Mouse (Mus musculus) limb, embryonic 11.5 days (tissue): ENCODE data around the gene Slc35f5. TPM values are rescaled to one million over a fixed set of nuclear protein-coding genes. Genes with fewer than 3 reads are reported as not detected.

Experiments
- ATAC-seq: fragments of 200-750 bp; cut with Nextera tagmentation; 2 replicates; pipeline ENCODE4 v1.8.0; 2017; ENCODE audit warnings: low read depth; ENCODE audit not compliant: insufficient number of reproducible peaks, low FRiP score, low TSS enrichment
- DNase-seq: peaks from one replicate; pipeline ENCODE4 v3.0.0-alpha.2; 2015; ENCODE audit warnings: low spot score
- H3K27ac ChIP-seq: fragments of 300-500 bp; sonication (generic); replicated peaks from 2 replicates; pipeline ENCODE4 v1.5.1; 2014; ENCODE audit warnings: low read depth, mild to moderate bottlenecking, low read length
- H3K27me3 ChIP-seq: fragments of 300-500 bp; sonication (generic); 2 replicates; pipeline ENCODE4 v1.6.1; 2014; ENCODE audit warnings: mild to moderate bottlenecking, low read length, mixed read lengths; ENCODE audit not compliant: control insufficient read depth, insufficient read depth
- H3K36me3 ChIP-seq: fragments of 300-500 bp; sonication (generic); 2 replicates; pipeline ENCODE4 v1.6.1; 2014; ENCODE audit warnings: mild to moderate bottlenecking, low read length, moderate library complexity, mixed read lengths; ENCODE audit not compliant: control insufficient read depth, insufficient read depth
- H3K4me1 ChIP-seq: fragments of 300-500 bp; sonication (generic); 2 replicates; pipeline ENCODE4 v1.6.1; 2014; ENCODE audit warnings: low read length, mixed read lengths; ENCODE audit not compliant: control insufficient read depth, insufficient read depth
- H3K4me2 ChIP-seq: fragments of 300-500 bp; sonication (generic); 2 replicates; pipeline ENCODE4 v1.6.1; 2014; ENCODE audit warnings: low read depth, mild to moderate bottlenecking, moderate library complexity; ENCODE audit not compliant: severe bottlenecking
- H3K4me3 ChIP-seq: fragments of 300-500 bp; sonication (generic); 2 replicates; pipeline ENCODE4 v1.5.1; 2014; ENCODE audit warnings: low read depth, low read length
- H3K9ac ChIP-seq: fragments of 300-500 bp; sonication (generic); 2 replicates; pipeline ENCODE4 v1.6.1; 2014; ENCODE audit warnings: mild to moderate bottlenecking, low read length
- H3K9me3 ChIP-seq: fragments of 300-500 bp; sonication (generic); 2 replicates; pipeline ENCODE4 v1.6.1; 2016; ENCODE audit warnings: low read length; ENCODE audit not compliant: control insufficient read depth
- WGBS: fragments of 180-500 bp; shearing (Covaris S2); extraction: QIAGEN DNeasy Blood & Tissue Kit; methylation state at CpG from one replicate; pipeline ENCODE4 v1.1.7; 2014; 5-methylcytosine and 5-hydroxymethylcytosine counted together
- polyA plus RNA-seq: library from polyadenylated mRNA; unstranded; fragments of >200 nt; fragmentation: Nextera tagmentation; extraction: Ambion mirVana; gene quantifications from 2 replicates; pipeline ENCODE4 v1.2.1, GENCODE M21; 2014

The Slc35f5 gene
- 23.9 and 29.4 TPM in 2 replicates for polyA plus RNA-seq

DNA sequence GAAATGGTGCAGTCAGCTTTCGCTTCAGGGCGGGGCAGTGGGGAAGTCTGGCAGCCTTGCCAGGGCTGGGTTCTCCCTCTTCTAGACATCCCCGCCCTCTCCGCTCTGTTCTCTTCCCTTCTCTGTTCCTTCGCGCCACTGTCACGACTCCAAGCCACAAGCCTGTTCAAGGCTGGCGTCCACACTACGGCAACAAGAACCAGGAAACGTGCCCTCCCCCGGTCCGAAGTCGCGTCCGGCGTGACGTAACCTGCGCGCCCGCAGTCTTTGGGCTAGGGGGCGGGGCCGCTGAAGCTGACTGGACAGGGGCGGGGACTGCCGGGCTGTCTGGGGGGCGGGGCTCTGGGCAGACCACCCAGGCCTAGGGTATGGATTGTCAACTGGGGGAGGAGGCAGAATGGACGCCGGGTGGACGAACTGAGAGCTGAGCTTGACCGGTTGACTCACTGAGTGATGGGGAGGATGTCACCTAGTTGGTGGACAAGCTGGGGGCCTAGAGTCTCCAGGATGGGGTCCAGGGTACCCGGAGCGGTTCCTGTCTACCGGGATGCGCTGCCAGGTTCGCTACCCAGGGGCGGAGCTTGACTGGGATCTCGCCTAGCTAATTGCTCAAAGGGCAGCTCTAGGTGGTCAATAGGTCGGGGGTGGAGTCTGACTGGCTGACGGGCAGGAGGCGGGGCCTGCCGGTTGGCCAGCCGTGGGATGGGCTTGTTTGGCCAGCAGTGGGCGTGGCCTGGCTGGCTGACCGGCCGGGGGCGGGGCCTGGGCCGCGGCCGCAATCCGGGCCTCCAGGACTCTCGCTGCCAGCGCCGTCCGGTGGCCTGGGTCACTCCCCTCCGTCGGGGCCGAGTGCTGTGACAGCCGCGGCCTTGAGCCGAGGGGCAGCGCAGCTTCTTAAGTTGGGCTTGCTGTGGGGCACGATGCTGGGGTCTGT is at the start of gene Slc35f5:
TSS of gene Slc35f5 (plus strand) at position 337 of the 934 bp plus-strand sequence.
- WGBS: under 1% methylated on average over 60 of the region's 61 CpGs
- no peaks in the 10 kb centered on the region for H3K4me1 ChIP-seq
- H3K36me3 ChIP-seq: no peaks in the 10 kb centered on the region
- DNase-seq: peak; percentile 97
- ATAC-seq: peak; percentile 97
- H3K9ac ChIP-seq: peak within 1 kb of the TSS; percentile 70
- no peaks in the 10 kb centered on the region for H3K27me3 ChIP-seq
- H3K9me3 ChIP-seq: no peaks in the 10 kb centered on the region
- H3K4me2 ChIP-seq: peak within 1 kb of the TSS; percentile 77
- H3K27ac ChIP-seq: peak within 1 kb of the TSS; percentile 68
- peak within 1 kb of the TSS; percentile 80 for H3K4me3 ChIP-seq

DNA sequence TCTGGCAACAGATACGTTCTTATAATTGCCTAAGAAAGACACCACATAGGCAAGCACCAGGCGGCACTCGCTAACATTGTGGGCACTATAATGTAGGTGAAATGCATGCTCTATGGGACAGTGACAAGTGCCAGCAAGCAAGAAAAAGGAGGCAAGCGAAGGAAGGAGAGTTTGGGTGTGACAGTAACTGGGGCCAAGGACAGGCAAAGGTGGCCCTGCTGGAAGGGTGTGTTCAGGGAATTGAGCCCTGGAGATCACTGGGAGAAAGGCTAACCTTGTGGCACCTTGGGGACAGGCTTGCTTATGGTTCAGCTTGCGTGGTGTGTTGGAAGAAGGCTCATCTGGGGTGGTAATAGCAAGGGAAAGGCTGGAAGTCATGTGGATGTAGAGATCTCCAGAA is 45.7 kb upstream of the Slc35f5 start:
- Histone ChIP-seq H3K4me2 (no peak overlapping the region), H3K36me3 (no peaks in the 10 kb centered on the region), H3K4me3 (no peak overlapping the region), H3K27ac (no peak overlapping the region), H3K9me3 (no peaks in the 10 kb centered on the region), H3K4me1 (no peaks in the 10 kb centered on the region), H3K27me3 (no peaks in the 10 kb centered on the region), H3K9ac (no peak overlapping the region)
- ATAC-seq (no peak), DNase-seq (no peak)
- WGBS: 93% methylated on average over 5 of the region's 5 CpGs

DNA sequence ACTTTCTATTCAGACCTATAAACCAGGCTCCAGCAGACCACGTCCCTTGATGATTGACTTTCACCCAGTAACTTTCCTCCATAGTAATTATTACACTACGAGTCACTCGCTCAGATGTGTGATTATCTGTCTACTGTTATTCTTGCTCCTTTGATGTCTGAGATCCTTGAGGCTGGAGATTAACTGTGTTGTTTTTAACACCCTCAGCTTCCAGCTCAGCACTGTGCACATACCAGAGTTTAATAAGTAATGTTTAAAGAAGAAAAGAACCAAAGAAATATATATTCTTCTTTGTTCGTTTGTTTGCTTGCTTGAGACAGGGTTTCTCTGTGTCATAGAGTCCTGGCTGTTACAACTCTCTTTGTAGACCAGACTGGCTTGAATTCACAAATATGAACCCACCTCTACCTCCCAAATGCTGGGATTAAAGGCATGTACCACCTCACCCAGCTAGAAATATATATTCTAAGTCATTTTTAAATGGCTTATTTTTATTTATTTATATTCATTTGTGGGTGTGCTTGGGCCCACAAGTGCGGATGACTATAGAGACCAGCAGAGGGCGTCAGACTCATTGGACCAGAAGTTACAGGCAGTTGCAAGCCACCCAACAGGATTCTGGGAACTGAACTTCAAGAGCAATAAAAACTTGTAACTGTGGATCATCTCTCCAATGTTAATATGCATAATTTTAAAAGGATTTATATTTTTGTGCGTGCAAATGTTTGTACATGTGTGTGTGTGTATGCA is 43.3 kb upstream of the Slc35f5 start:
- no peaks in the 10 kb centered on the region for H3K27me3 ChIP-seq
- H3K4me3 ChIP-seq: no peak overlapping the region
- H3K9me3 ChIP-seq: no peaks in the 10 kb centered on the region
- no peak overlapping the region for H3K9ac ChIP-seq
- no peak overlapping the region for H3K4me2 ChIP-seq
- ATAC-seq: no peak
- DNase-seq: no peak
- 76% methylated on average over 7 of the region's 7 CpGs for WGBS
- H3K36me3 ChIP-seq: no peaks in the 10 kb centered on the region
- H3K27ac ChIP-seq: no peak overlapping the region
- no peaks in the 10 kb centered on the region for H3K4me1 ChIP-seq

DNA sequence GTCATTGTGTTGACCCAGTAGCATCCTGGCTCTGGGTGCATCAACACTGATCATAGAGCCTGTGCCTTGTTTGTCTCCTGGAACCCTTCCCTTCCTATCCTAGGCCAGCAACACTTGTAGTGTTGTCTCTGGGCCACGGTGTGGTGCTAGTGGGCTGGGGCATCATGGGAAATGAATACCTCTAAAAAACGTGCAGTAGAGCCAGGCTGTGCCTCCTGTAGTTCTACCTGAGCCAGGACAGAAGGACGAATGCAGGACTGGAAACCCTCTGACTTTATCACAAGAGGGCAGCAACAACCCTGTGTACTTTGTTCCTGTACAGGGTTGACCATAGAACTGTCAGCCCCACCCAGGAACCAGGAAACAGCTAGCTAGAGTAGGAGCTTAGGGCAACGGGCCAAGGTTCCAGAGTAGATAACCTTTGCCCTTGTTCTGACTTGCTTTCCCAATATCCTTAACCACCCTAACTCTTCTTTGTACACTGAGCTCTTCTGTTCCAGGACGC is 41.2 kb upstream of the Slc35f5 start:
- ATAC-seq: no peak
- no peaks in the 10 kb centered on the region for H3K9me3 ChIP-seq
- H3K4me2 ChIP-seq: no peak overlapping the region
- no peaks in the 10 kb centered on the region for H3K4me1 ChIP-seq
- H3K9ac ChIP-seq: no peak overlapping the region
- H3K36me3 ChIP-seq: no peaks in the 10 kb centered on the region
- H3K27me3 ChIP-seq: no peaks in the 10 kb centered on the region
- no peak overlapping the region for H3K4me3 ChIP-seq
- DNase-seq: no peak
- WGBS: 64% methylated on average over 5 of the region's 5 CpGs
- H3K27ac ChIP-seq: no peak overlapping the region

DNA sequence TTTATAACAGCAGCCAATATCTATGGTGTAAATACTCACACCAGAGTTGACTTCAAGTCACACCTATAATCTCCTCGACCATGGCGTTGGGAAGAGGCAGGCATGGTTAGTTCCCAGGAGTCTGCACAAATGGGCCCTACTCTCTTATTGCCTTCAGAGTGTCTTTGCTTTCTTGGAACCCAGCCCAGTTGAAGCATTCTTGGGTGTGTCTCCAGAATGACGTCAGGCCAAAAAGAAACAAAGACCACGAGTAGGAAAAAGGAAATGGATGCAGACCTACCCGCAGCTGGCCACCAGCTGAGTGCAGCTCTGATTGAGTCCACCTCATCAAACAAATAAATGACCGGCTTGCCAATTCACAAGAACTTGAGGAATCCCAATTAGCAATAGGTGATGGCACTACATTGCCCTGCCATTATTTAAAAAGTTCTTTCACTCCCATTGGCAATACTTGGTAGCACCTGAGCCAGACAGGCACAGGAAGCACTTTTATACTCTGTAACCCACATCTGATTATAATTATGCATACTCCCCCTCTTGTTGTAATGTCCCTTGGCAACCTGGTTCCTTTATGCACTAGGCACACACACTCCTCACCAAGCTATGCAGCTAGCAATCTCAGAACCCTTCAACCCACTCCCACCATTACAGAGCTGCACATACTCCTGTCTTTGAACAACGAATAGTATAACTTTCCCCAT is 34.3 kb upstream of the Slc35f5 start:
- 54% methylated on average over 7 of the region's 7 CpGs for WGBS
- Histone ChIP-seq H3K4me1 (0 out of 2 replicates have a peak, but pooled peaks cover 2% of the 10 kb centered on the region), H3K36me3 (no peaks in the 10 kb centered on the region), H3K27me3 (no peaks in the 10 kb centered on the region), H3K9me3 (no peaks in the 10 kb centered on the region), H3K4me2 (no peak overlapping the region), H3K4me3 (no peak overlapping the region), H3K27ac (no peak overlapping the region), H3K9ac (no peak overlapping the region)
- peak; percentile 23 for DNase-seq
- ATAC-seq: no peak

DNA sequence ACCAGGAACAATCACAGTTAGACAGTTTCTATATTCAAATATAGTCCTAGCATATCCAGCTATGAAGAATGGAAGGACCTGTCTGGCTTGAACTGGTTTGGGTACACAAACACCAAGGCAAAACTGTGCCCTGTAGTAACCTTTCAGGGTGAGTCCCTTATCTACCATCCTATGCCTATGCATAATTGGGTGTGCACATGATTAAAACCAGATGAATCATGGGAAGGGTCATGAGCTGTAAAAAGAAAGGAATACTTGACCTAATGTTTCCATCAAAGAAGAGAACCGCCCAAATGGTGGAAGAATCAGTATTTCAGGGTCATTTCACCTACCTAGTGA is 33.8 kb upstream of the Slc35f5 start:
- DNase-seq (no peak), ATAC-seq (no peak)
- Histone ChIP-seq H3K9ac (no peak overlapping the region), H3K9me3 (no peaks in the 10 kb centered on the region), H3K4me2 (no peak overlapping the region), H3K27me3 (no peaks in the 10 kb centered on the region), H3K4me1 (0 out of 2 replicates have a peak, but pooled peaks cover 2% of the 10 kb centered on the region), H3K36me3 (no peaks in the 10 kb centered on the region), H3K4me3 (no peak overlapping the region), H3K27ac (no peak overlapping the region)
- WGBS: 81% methylated on average over 1 of the region's 1 CpGs

DNA sequence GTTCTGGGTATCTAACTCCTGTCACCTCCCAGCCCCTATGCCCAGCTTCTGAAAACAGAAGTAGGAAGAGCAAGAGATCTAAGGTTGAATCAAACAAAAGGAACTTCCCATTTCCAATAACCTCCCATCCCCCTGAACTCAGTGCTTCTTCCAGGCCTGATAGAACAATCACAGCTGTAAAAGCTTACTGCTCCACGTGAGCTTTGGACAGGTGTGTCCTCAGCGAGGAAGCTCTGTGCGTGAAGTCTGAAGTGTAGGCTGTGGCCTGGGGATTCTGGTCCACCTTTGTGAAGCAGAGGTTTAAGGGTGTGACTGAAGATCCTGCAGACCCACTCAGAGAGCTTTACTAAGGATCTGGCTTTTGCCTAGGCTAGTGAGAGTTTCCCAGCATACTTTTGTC is 33.0 kb upstream of the Slc35f5 start:
- H3K36me3 ChIP-seq: no peaks in the 10 kb centered on the region
- H3K4me3 ChIP-seq: no peak overlapping the region
- 0 out of 2 replicates have a peak, but pooled peaks cover 2% of the 10 kb centered on the region for H3K4me1 ChIP-seq
- no peak overlapping the region for H3K27ac ChIP-seq
- DNase-seq (no peak), ATAC-seq (no peak)
- 78% methylated on average over 3 of the region's 3 CpGs for WGBS
- no peak overlapping the region for H3K9ac ChIP-seq
- no peak overlapping the region for H3K4me2 ChIP-seq
- H3K27me3 ChIP-seq: no peaks in the 10 kb centered on the region
- no peaks in the 10 kb centered on the region for H3K9me3 ChIP-seq
